Mouse (Mus musculus): ENCODE data around the gene Armc2.
"Not testable (repeated sequence)": the region's sequence is repeated elsewhere in the genome, so short reads cannot be mapped to it uniquely, and the experiment has no call there.

The Armc2 gene

DNA sequence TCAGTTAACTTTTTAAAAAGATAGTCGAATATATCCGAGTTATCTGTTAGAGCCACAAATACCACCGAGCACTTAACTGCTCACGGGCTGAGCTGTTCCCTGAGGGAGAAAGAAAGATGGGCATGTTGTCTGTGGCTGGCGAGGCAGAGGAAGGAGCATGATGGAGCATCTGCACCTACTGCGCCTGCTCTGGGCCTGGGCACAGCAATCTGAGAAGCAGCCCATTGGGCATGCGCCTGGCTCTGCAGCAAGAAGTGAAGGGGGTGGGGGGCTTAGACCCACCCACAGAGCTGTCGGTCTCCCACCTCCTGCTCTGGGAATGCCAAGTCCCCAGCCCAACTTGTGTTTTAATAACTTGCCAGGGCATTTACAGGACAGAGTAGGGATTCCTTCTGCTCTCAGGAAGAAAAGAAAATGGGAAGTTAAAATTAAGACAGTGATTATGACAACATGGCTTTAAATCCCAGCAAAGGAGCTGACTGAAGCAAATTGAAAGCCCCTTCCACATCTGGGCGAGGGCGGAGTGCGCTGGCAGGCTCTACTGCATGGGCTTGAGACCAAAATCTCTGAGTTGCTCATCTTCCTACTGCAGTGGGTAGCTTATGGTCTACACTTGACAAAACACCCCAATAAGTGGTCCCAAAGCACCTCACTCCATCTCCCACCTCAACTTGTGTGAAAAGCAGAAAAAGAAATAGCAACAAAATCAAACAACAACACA, 50.2 kb downstream of the Armc2 start:
- DNase-seq (ENCODE audit: inconsistent ontology term): no peak

GRCm38 (mm10) chr10:41962725-41963124, 55.5 kb downstream of the Armc2 start:
- peak; percentile 69 for DNase-seq (ENCODE audit: inconsistent ontology term)

DNA sequence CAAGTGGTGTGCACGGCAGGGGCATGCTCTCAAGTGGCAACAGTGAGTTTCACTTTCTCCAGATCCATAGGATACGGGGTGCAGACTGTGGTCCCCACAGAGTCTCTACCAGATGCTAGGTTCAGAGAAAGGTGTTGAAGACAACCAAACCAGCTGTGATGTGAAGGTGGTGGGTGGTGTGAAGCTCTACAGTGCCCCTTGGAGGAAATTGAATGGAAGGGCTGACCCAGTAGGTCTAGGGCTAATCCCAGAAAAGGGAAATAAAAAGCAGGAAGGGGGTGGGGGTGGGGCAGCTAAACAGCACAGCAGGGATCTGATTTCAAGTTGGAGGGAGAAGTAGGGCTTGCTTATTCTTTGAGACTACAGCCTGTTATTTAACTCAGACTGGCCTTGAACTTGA, 58.4 kb downstream of the Armc2 start:
- no peak for DNase-seq (ENCODE audit: inconsistent ontology term)

DNA sequence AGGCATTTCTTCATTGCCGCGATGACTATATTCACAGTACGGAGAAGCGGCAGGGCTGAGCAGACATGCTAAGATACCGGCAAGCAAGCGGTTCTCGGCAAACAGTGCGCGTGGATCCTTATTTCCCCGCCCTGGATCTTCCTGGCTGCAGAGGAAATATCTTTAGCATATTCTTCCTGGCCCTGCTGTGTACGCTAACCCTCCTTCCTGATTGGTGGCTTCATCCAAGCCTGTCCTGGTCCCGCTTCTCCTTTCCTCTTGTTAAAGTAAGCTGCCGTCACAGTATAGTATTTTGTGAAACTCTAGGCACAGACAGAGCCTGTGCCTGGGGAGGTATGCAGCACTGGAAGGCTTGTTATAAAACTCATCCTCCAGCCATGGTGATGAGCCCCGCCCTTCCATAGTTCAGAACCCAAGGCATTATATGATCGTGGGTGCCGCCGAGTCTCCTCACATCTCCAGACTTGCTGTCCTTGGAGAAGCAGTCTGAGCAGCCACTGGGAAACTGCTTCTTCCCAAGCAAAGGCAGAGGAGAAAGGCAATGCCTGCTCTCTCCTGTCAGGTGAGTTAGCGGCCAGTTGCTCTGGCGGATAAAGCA, 59.5 kb downstream of the Armc2 start:
- DNase-seq (ENCODE audit: inconsistent ontology term): no peak

DNA sequence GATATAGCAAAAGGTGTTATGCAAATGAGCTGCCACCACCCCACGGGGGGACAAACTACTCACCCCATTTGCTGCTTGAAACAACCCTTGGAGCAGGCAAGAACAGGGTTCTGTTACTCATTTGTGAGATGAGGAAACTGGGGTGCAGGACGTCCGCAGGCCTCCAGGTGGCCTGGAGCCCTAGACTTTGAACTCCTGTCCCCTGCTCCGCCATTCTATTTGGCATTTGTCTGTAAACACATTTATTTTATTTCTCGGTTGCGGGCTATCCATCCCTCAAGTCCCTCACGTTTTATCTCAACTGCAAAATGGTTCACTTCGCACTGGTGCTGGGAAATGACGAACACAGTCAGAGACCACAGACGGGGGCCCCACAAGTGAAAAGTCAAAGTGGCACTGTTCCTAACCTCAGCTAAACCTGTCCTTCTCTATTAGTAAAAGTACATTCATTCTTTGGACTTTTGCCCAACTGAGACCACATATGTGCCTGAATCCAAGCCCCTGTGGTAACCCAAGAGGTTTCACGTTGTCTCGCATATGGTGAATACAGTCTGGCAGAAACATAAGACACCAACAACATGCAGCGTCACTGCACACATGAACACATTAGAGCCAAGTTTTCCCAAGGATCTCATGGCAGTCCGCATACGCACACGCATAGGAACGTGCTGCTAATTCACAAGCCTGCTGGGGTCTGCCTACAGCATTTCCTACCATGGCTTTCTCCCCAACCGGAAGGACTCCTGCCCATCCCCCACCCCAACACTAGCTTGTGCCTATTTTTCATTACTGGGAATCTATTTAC, 60.6 kb downstream of the Armc2 start:
- DNase-seq (ENCODE audit: inconsistent ontology term): no peak

DNA sequence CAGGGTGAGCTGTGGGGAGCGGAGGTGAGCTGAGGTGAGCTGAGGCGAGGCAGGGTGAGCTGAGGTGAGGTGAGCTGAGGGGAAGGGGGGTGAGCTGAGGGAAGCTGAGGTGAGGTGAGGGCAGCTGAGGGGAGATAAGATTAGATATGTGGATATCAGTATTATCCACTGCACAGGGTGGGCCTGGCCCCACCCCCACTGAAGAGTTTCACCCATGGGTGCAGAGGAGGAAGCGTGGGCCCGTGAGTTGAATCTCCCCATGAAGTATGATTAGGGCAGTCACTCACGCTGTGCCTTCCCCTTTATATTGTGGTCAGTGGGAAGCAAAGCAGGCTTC, 64.7 kb downstream of the Armc2 start:
- DNase-seq (ENCODE audit: inconsistent ontology term): no peak

DNA sequence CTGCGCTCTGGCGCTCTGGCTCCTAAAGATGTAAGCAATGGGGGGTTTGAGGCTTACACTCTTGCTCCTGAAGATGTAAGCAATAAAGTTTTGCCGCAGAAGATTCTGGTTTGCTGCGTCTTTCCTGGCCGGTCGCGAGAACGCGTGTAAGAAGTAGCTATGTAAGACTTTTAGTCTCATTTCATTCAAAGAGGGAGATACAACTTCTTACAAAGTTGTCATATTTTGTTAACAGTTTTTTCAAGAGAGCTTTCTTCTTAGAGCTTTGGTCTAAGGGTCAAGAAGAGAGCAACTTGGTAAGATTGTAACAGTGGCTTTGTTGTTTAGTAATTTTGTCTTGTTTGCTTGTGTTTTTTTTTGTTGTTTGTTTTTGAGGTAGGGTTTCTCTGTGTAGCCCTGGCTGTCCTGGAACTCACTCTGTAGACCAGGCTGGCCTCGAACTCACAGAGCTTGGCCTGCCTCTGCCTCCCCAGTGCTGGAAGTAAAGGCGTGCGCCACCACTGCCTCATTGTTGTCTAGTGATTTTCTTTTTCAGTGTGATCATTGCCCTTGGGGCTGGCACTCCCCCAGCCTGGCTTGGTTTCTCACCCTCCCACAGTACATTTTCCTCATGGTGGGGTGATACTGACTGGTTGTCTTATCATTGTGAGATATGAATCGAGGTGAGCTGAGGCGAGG, 65.3 kb downstream of the Armc2 start:
- DNase-seq (ENCODE audit: inconsistent ontology term): no peak

- DNase-seq (ENCODE audit: inconsistent ontology term): not testable (repeated sequence)
Measured at GRCm38 (mm10) chr10:41952354-41952753, 65.9 kb downstream of the Armc2 start.

- no peak for DNase-seq (ENCODE audit: inconsistent ontology term)
Measured at GRCm38 (mm10) chr10:41939090-41939489, 79.2 kb downstream of the Armc2 start.

- DNase-seq (ENCODE audit: inconsistent ontology term): no peak
Measured at GRCm38 (mm10) chr10:41937176-41937575, 81.1 kb downstream of the Armc2 start.

DNA sequence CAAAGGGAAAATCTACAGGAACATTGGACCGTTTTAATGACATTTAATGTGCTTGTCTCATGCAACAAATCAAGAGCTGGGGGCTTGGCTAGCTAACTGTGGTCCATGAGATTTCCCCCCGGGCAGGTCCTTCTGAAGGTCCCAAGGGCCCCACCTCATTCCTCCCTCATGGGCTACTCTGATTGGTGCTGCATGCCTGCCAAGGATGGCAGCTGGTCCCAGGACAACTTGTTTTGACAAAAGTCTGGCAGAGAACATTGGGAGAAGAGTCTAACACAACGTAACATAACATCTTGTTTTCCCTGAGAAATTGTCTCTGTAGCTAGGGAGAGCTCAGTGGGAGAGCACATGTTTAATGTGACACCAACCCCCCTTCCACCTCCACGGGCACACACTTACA, 82.1 kb downstream of the Armc2 start:
- peak; percentile 38 for DNase-seq (ENCODE audit: inconsistent ontology term)

GRCm38 (mm10) chr10:41935476-41935829, 82.8 kb downstream of the Armc2 start:
- no peak for DNase-seq (ENCODE audit: inconsistent ontology term)

DNA sequence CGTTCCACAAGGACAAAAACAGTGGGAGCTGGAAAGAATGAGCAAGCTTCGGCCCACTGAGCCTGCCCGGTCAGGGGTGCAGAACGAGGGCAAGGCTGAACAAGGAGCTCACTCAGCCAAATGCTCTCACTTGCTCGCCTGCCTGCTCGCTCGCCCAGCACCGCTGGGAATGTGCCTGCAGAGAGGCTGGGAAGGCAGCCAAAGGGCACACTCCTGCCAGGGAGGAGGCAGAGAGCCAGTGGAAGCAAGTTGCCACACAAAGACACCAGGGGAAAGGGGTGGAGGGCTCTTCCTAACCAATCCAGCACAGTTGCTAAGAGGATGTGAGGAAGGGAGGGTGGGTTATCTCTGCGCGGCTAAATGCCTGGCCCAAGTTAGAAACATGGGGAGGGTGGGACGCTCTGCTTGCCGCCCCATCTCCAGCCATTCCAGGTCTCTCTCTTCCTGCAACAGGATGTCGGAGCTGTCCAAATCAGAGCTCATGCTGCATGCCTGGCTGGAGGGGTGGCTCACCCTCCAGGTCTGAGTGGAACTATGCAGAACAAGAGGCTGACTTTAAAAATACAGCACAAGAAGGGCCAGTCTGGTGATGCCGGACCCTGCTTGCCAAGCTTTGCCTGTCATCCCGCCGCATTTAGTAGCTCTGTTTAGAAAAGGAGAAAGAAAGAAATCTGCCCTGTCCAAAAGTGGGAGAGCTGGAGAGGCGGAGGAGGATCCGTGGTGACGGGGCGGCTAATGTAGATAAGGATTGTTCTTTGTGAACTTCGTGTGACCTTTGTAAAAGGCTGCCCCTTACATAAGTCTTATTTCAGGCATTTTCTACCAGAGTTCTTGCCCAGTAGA, 83.4 kb downstream of the Armc2 start:
- peak; percentile 99 for DNase-seq (ENCODE audit: inconsistent ontology term)

- no peak for DNase-seq (ENCODE audit: inconsistent ontology term)
Measured at GRCm38 (mm10) chr10:41933536-41933935, 84.7 kb downstream of the Armc2 start.

DNA sequence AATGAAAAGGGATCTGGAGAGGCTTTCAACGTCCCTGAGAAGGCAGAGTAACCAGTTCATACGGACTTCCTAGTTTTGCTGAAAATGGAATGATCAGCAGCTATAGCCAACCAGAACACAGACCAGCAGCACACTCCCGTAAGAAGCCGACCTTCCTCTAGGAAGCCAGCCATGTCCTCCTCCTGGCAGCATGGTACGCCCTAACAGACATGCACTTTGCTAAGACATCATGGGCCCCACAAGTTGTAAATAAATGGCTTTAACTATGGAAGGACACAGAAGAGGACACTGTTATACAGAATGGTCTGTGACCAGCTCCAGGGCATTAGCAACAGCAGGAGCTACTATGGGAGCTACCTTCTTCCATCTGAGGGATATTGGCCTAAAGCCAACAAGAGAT, 85.3 kb downstream of the Armc2 start:
- no peak for DNase-seq (ENCODE audit: inconsistent ontology term)

DNA sequence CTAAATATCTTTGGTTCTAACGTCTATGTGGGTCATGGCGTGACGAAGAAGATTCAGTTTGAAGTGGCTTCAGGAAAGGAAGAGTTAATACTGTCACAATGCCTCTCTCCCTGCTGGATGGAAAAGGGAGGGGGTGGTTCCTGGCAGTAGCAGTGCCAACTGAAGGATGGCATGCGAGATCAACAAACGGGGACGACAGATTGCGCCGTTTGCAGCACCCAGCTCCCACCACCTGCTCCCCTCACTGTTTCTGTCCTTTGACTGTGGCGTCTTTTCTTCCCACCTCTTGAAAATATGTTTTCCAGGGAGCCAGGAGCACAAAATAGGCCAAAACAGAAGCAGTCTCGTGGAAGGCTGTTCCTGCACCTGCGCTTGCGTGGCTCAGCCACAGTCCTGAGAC, 86.3 kb downstream of the Armc2 start:
- peak; percentile 48 for DNase-seq (ENCODE audit: inconsistent ontology term)

GRCm38 (mm10) chr10:41930966-41931365, 87.3 kb downstream of the Armc2 start:
- no peak for DNase-seq (ENCODE audit: inconsistent ontology term)

DNA sequence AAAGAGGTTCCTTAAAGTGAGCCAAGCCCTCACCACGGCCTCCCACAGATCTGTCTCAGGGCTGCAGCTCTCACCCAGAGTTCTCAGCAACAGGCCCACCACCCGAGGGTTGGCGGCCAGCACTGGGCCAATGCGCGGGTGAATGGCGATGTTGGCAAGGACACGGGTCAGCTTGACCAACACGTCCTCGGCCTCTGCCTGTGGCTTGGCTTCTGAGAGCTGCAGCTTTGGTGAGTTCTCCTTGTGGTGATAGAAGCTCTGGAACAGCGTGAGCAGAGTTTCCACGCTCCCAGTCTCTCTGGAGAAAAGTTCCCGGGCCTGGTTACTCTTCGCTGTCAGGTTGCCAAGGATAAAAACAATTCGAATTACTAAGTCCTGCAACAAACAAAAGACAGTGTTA, 91.5 kb downstream of the Armc2 start:
- DNase-seq (ENCODE audit: inconsistent ontology term): peak; percentile 63

- DNase-seq (ENCODE audit: inconsistent ontology term): no peak
Measured at GRCm38 (mm10) chr10:41912290-41912994, 105.8 kb downstream of the Armc2 start.

- DNase-seq (ENCODE audit: inconsistent ontology term): peak; percentile 85
Measured at GRCm38 (mm10) chr10:41908899-41909298, 109.3 kb downstream of the Armc2 start.

DNA sequence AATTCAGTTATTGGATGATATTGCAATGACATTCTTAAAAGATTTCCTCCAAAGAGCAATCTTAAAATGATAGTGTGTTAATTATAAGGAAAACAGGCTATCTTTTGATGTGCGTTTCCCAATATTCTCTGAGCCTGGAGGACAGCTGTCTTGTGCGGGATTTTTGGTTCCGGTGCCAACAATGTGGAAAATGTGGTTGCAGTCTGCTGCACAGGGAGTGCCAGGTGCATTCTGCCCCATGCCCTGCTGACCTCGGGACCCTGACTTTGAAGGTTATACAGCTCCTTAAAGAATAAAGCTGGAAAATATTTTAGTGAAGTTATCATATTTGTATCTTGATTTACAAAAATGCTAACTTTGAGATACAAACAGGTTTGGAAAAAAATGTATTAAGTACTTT, 110.3 kb downstream of the Armc2 start:
- DNase-seq (ENCODE audit: inconsistent ontology term): no peak
